Mouse (Mus musculus): Measurements from ENCODE around the gene Nrxn3.

Gene Nrxn3

GRCm38 (mm10) chr12:89530679-89531350, 808.1 kb downstream of the Nrxn3 start:
- DNase-seq (ENCODE audit: low spot score): no peak

GRCm38 (mm10) chr12:89551291-89551690, 828.6 kb downstream of the Nrxn3 start:
- DNase-seq (ENCODE audit: low spot score): no peak

- no peak for DNase-seq (ENCODE audit: low spot score)
Observed at GRCm38 (mm10) chr12:89553223-89553880, 830.7 kb downstream of the Nrxn3 start.

- no peak for DNase-seq (ENCODE audit: low spot score)
Observed at GRCm38 (mm10) chr12:89554171-89554570, 831.5 kb downstream of the Nrxn3 start.

- DNase-seq (ENCODE audit: low spot score): no peak
Observed at GRCm38 (mm10) chr12:89554740-89555430, 832.2 kb downstream of the Nrxn3 start.

- DNase-seq (ENCODE audit: low spot score): no peak
Observed at GRCm38 (mm10) chr12:89558921-89559320, 836.2 kb downstream of the Nrxn3 start.

- no peak for DNase-seq (ENCODE audit: low spot score)
Observed at GRCm38 (mm10) chr12:89561989-89562565, 839.4 kb downstream of the Nrxn3 start.

GRCm38 (mm10) chr12:89568723-89569377, 846.2 kb downstream of the Nrxn3 start:
- no peak for DNase-seq (ENCODE audit: low spot score)

- no peak for DNase-seq (ENCODE audit: low spot score)
Observed at GRCm38 (mm10) chr12:89592459-89592858, 869.8 kb downstream of the Nrxn3 start.

GRCm38 (mm10) chr12:89613670-89614069, 891.0 kb downstream of the Nrxn3 start:
- DNase-seq (ENCODE audit: low spot score): no peak

- DNase-seq (ENCODE audit: low spot score): no peak
Observed at GRCm38 (mm10) chr12:89625746-89626145, 903.1 kb downstream of the Nrxn3 start.

- DNase-seq (ENCODE audit: low spot score): no peak
Observed at GRCm38 (mm10) chr12:89640046-89640445, 917.4 kb downstream of the Nrxn3 start.

- DNase-seq (ENCODE audit: low spot score): no peak
Observed at GRCm38 (mm10) chr12:89641460-89641859, 918.8 kb downstream of the Nrxn3 start.

- no peak for DNase-seq (ENCODE audit: low spot score)
Observed at GRCm38 (mm10) chr12:89653211-89653610, 930.5 kb downstream of the Nrxn3 start.

GRCm38 (mm10) chr12:89661219-89661618, 938.5 kb downstream of the Nrxn3 start:
- DNase-seq (ENCODE audit: low spot score): no peak

- DNase-seq (ENCODE audit: low spot score): no peak
Observed at GRCm38 (mm10) chr12:89668856-89669255, 946.2 kb downstream of the Nrxn3 start.

- no peak for DNase-seq (ENCODE audit: low spot score)
Observed at GRCm38 (mm10) chr12:89672819-89673218, 950.1 kb downstream of the Nrxn3 start.

- no peak for DNase-seq (ENCODE audit: low spot score)
Observed at GRCm38 (mm10) chr12:89685633-89686032, 963.0 kb downstream of the Nrxn3 start.

- no peak for DNase-seq (ENCODE audit: low spot score)
Observed at GRCm38 (mm10) chr12:89689086-89689485, 966.4 kb downstream of the Nrxn3 start.

- DNase-seq (ENCODE audit: low spot score): no peak
Observed at GRCm38 (mm10) chr12:89699469-89699868, 976.8 kb downstream of the Nrxn3 start.

- no peak for DNase-seq (ENCODE audit: low spot score)
Observed at GRCm38 (mm10) chr12:89700937-89701458, 978.3 kb downstream of the Nrxn3 start.

- no peak for DNase-seq (ENCODE audit: low spot score)
Observed at GRCm38 (mm10) chr12:89702931-89703330, 980.3 kb downstream of the Nrxn3 start.

Data from ovary, postnatal 10 days (tissue).